Mouse (Mus musculus) forebrain, embryonic 14.5 days (tissue): Measurements from ENCODE around the gene Dgki. TPM values are rescaled to one million over a fixed set of nuclear protein-coding genes. Genes with fewer than 3 reads are reported as not detected.

ENCODE experiments used
- ATAC-seq: fragments of 200-750 bp; cut with Nextera tagmentation; 2 replicates; pipeline ENCODE4 v1.8.0; 2017; ENCODE audit warnings: mild to moderate bottlenecking, moderate library complexity
- DNase-seq: peaks from one replicate; pipeline ENCODE4 v3.0.0-alpha.2; 2015; ENCODE audit warnings: low spot score
- H3K27ac ChIP-seq: fragments of 300-500 bp; sonication (generic); 2 replicates; pipeline ENCODE4 v1.5.1; 2014; ENCODE audit warnings: low read depth, mild to moderate bottlenecking, control low read depth, low read length, moderate library complexity
- H3K27me3 ChIP-seq: fragments of 300-500 bp; sonication (generic); replicated peaks from 2 replicates; pipeline ENCODE4 v1.6.1; 2014; ENCODE audit warnings: low read length, control low read depth, mixed read lengths; ENCODE audit not compliant: control insufficient read depth, insufficient read depth
- H3K36me3 ChIP-seq: fragments of 300-500 bp; sonication (generic); 2 replicates; pipeline ENCODE4 v1.6.1; 2014; ENCODE audit warnings: low read length, control low read depth; ENCODE audit not compliant: control insufficient read depth, insufficient read depth
- H3K4me1 ChIP-seq: fragments of 300-500 bp; sonication (generic); 2 replicates; pipeline ENCODE4 v1.6.1; 2014; ENCODE audit warnings: antibody characterized with exemption, low read length, control low read depth; ENCODE audit not compliant: control insufficient read depth, insufficient read depth
- H3K4me2 ChIP-seq: fragments of 300-500 bp; sonication (generic); 2 replicates; pipeline ENCODE4 v1.6.1; 2014; ENCODE audit warnings: mild to moderate bottlenecking, control low read depth, low read length
- H3K4me3 ChIP-seq: fragments of 300-500 bp; sonication (generic); 2 replicates; pipeline ENCODE4 v1.5.1; 2014; ENCODE audit warnings: low read depth, low read length, control low read depth
- H3K9ac ChIP-seq: fragments of 300-500 bp; sonication (generic); 2 replicates; pipeline ENCODE4 v1.6.1; 2014; ENCODE audit warnings: mild to moderate bottlenecking, low read length, control low read depth, moderate library complexity
- H3K9me3 ChIP-seq: fragments of 300-500 bp; sonication (generic); replicated peaks from 2 replicates; pipeline ENCODE4 v1.6.1; 2016; ENCODE audit warnings: low read length, control low read depth, mixed read lengths; ENCODE audit not compliant: control insufficient read depth
- WGBS: fragments of 180-500 bp; shearing (Covaris S2); extraction: QIAGEN DNeasy Blood & Tissue Kit; methylation state at CpG from one replicate; pipeline ENCODE4 v1.1.7; 2014; 5-methylcytosine and 5-hydroxymethylcytosine counted together
- polyA plus RNA-seq: library from polyadenylated mRNA; unstranded; fragments of >200 nt; fragmentation: Nextera tagmentation; extraction: Ambion mirVana; gene quantifications from 2 replicates; pipeline ENCODE4 v1.2.1, GENCODE M21; 2014

Dgki gene
- polyA plus RNA-seq, 1 experiment from 2014 or later = 3.8 TPM

DNA sequence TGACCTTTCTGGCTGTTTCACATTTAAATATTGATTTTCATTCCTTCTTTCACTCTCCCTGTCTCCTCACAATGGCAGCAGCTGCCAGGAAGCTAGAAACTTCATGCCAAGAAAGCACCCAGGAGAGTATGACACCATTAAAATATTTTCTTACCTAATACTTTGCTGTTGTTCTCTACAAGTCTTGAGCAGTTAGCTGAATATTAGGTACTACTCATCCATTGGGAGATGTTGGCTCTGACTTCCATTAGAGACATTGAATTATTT, 480.3 kb downstream of the Dgki start:
- Histone ChIP-seq H3K4me3 (no peak overlapping the region), H3K27me3 (no peaks in the 10 kb centered on the region), H3K4me2 (no peak overlapping the region), H3K9ac (no peak overlapping the region), H3K9me3 (no peaks in the 10 kb centered on the region), H3K27ac (peak overlapping the region; percentile 78), H3K36me3 (no peaks in the 10 kb centered on the region), H3K4me1 (peaks cover 18% of the 10 kb centered on the region; the same call in 1 of the 2 replicates)
- peak; percentile 13; the same call in 1 of the 2 replicates for ATAC-seq
- no peak for DNase-seq

- Histone ChIP-seq H3K27me3 (no peaks in the 10 kb centered on the region), H3K4me1 (peaks cover 18% of the 10 kb centered on the region; the same call in 1 of the 2 replicates), H3K9ac (no peak overlapping the region), H3K36me3 (no peaks in the 10 kb centered on the region), H3K4me3 (no peak overlapping the region), H3K4me2 (0 out of 2 replicates have a peak overlapping the region, but pooled peaks have one; percentile 1), H3K27ac (peak overlapping the region; percentile 78), H3K9me3 (no peaks in the 10 kb centered on the region)
- DNase-seq (peak; percentile 96), ATAC-seq (peak; percentile 95)
- 2% methylated on average over 8 of the region's 8 CpGs for WGBS
These were observed 480.8 kb downstream of the Dgki start for GRCm38 (mm10) chr6:36819019-36819783.

DNA sequence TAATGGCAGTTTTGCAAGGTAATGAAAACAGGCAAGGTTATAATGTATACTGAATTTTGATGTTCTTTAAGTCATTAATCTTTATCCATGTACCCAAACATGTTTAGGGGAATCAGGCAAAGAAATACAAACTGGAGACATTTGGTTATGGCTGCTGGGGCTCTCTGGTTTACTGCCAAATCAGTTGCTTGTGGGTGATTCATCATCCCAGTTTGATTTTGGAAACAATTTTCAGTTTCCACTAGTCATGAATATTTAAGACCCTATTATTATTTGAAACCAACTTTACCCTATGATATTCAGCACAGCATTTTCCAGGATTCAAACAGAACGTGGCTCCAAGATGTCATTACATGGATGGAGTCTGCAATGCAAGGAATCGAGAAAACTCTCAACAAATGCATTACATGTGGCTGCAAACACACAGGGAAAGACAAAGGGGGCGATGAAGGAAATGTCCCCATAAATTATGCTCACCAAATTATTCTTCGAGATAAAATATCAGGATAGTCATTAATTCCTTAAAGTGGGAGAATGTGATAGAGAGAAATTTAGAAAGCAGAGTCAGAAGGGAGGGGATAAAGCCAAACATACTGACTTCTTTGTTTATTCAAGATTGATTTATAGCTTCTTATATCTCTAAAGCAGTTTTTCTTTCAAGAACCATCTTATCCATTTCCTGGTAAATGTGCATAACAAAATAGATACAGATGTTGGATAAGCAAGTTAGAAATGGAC, 481.5 kb downstream of the Dgki start:
- 0 out of 2 replicates have a peak overlapping the region, but pooled peaks have one; percentile 1 for H3K27ac ChIP-seq
- no peaks in the 10 kb centered on the region for H3K9me3 ChIP-seq
- H3K36me3 ChIP-seq = no peaks in the 10 kb centered on the region
- H3K4me1 ChIP-seq = peaks cover 18% of the 10 kb centered on the region; the same call in 1 of the 2 replicates
- DNase-seq (peak; percentile 42), ATAC-seq (0 out of 2 replicates have a peak, but pooled peaks have one; percentile 15)
- H3K27me3 ChIP-seq = no peaks in the 10 kb centered on the region
- 35% methylated on average over 4 of the region's 4 CpGs for WGBS
- H3K4me3 ChIP-seq = no peak overlapping the region
- no peak overlapping the region for H3K9ac ChIP-seq
- H3K4me2 ChIP-seq = no peak overlapping the region

GRCm38 (mm10) chr6:36816666-36817065, 483.3 kb downstream of the Dgki start:
- Histone ChIP-seq H3K27me3 (no peaks in the 10 kb centered on the region), H3K27ac (no peak overlapping the region), H3K9ac (no peak overlapping the region), H3K4me3 (no peak overlapping the region), H3K36me3 (no peaks in the 10 kb centered on the region), H3K4me2 (no peak overlapping the region), H3K4me1 (peaks cover 18% of the 10 kb centered on the region; the same call in 1 of the 2 replicates), H3K9me3 (no peaks in the 10 kb centered on the region)
- no peak for DNase-seq
- no peak for ATAC-seq
- WGBS = 78% methylated on average over 3 of the region's 3 CpGs

- H3K9ac ChIP-seq = no peak overlapping the region
- H3K4me2 ChIP-seq = no peak overlapping the region
- no peaks in the 10 kb centered on the region for H3K27me3 ChIP-seq
- H3K36me3 ChIP-seq = no peaks in the 10 kb centered on the region
- ATAC-seq = no peak
- no peak for DNase-seq
- H3K4me3 ChIP-seq = no peak overlapping the region
- WGBS = 79% methylated on average over 2 of the region's 2 CpGs
- peaks cover 19% of the 10 kb centered on the region; the same call in 1 of the 2 replicates for H3K4me1 ChIP-seq
- no peak overlapping the region for H3K27ac ChIP-seq
- no peaks in the 10 kb centered on the region for H3K9me3 ChIP-seq
These were observed 484.0 kb downstream of the Dgki start for GRCm38 (mm10) chr6:36815992-36816391.

- Histone ChIP-seq H3K36me3 (no peaks in the 10 kb centered on the region), H3K9me3 (no peaks in the 10 kb centered on the region)
- no peak for ATAC-seq
These were observed 487.1 kb downstream of the Dgki start for GRCm38 (mm10) chr6:36812666-36813515.

GRCm38 (mm10) chr6:36810448-36810847, 489.5 kb downstream of the Dgki start:
- Histone ChIP-seq H3K27me3 (no peaks in the 10 kb centered on the region), H3K27ac (0 out of 2 replicates have a peak overlapping the region, but pooled peaks have one; percentile 81), H3K4me3 (peak overlapping the region; percentile 65), H3K4me2 (peak overlapping the region; percentile 72), H3K36me3 (peaks cover 3% of the 10 kb centered on the region; the same call in 1 of the 2 replicates), H3K4me1 (peaks cover 10% of the 10 kb centered on the region), H3K9me3 (no peaks in the 10 kb centered on the region), H3K9ac (peak overlapping the region; percentile 91)
- peak; percentile 24; the same call in 1 of the 2 replicates for ATAC-seq
- 8% methylated on average over 5 of the region's 5 CpGs for WGBS
- DNase-seq = peak; percentile 56

More at GRCm38 (mm10) chr6:36812666-36813515, 487.1 kb downstream of the Dgki start:
- H3K27me3 ChIP-seq = no peaks in the 10 kb centered on the region
- WGBS = 78% methylated on average over 7 of the region's 7 CpGs
- DNase-seq = no peak
- peaks cover 11% of the 10 kb centered on the region for H3K4me1 ChIP-seq
- no peak overlapping the region for H3K27ac ChIP-seq
- H3K4me2 ChIP-seq = no peak overlapping the region
- no peak overlapping the region for H3K9ac ChIP-seq
- no peak overlapping the region for H3K4me3 ChIP-seq

DNA sequence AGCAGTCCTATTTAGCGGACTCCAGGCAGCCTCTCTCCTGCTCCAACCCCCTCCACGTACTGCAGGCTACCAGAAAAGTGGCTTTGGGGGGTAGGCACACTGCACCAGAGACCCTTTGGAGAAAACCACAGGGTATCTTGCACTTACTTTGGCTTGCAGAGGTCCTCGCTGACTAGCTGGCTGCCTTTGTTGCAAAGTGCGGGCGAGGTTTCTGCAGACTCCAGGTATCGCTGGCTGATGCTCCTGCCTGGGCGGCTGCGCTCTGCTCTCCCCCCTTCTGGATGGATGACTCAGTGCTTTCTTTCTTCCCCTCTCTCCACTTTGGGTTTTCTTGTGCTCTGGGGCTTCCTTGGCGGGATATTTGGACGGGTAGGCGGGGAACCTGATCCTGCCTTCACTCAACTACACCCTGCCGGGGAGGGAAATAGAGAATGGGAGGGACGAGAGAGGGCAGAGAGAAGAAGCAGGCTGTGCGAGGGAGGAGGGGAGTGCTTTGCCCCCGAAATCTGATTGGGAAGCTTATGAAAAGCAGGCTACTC, 490.2 kb downstream of the Dgki start, which contains the start of gene Ptn:
Ptn (minus strand) TSS at position 474 of the 539 bp plus-strand sequence.
- peak within 1 kb of the TSS; percentile 91 for H3K9ac ChIP-seq
- DNase-seq = peak; percentile 83
- no peaks in the 10 kb centered on the region for H3K9me3 ChIP-seq
- WGBS = 0% methylated on average over 15 of the region's 15 CpGs
- peaks cover 10% of the 10 kb centered on the region for H3K4me1 ChIP-seq
- peak within 1 kb of the TSS; percentile 65 for H3K4me3 ChIP-seq
- ATAC-seq = peak; percentile 89
- H3K36me3 ChIP-seq = peaks cover 3% of the 10 kb centered on the region; the same call in 1 of the 2 replicates
- peak within 1 kb of the TSS; percentile 81 for H3K27ac ChIP-seq
- H3K4me2 ChIP-seq = peak within 1 kb of the TSS; percentile 72
- H3K27me3 ChIP-seq = no peaks in the 10 kb centered on the region
